Mouse (Mus musculus) kidney, adult 11 months (tissue): ENCODE results near the gene Stard9.

Experiments
- DNase-seq: peaks from one replicate; pipeline ENCODE4 v3.0.0; 2022

The Stard9 gene

GRCm38 (mm10) chr2:120730639-120731166 lies 101.8 kb downstream of the Stard9 start:
- DNase-seq = no peak

- DNase-seq = peak; percentile 88
These were observed 102.4 kb downstream of the Stard9 start for GRCm38 (mm10) chr2:120731167-120731862.

- DNase-seq = no peak
These were observed 103.1 kb downstream of the Stard9 start for GRCm38 (mm10) chr2:120731877-120732530.

GRCm38 (mm10) chr2:120745496-120745895 lies 116.6 kb downstream of the Stard9 start:
- DNase-seq = no peak

- no peak for DNase-seq
These were observed 119.1 kb downstream of the Stard9 start for GRCm38 (mm10) chr2:120748041-120748440.

- no peak for DNase-seq
These were observed 133.0 kb downstream of the Stard9 start for GRCm38 (mm10) chr2:120761922-120762321.

- no peak for DNase-seq
These were observed 141.5 kb downstream of the Stard9 start for GRCm38 (mm10) chr2:120770265-120770935.
